Mouse (Mus musculus): ENCODE results near the gene Chd6. TPM values are rescaled to one million over a fixed set of nuclear protein-coding genes. Genes with fewer than 3 reads are reported as not detected.

Gene Chd6
- polyA plus RNA-seq, 1 experiment = 5.4 TPM

- Histone ChIP-seq H3K27me3 (replicated peaks) (peaks cover 83% of the 10 kb centered on the region), H3K4me3 (replicated peaks) (no peak overlapping the region), H3K4me1 (peaks cover 8% of the 10 kb centered on the region), H3K36me3 (replicated peaks; ENCODE audit: low read length) (no peaks in the 10 kb centered on the region), H3K9me3 (no peaks in the 10 kb centered on the region)
- no peak for TF ChIP-seq FLI1 (IDR thresholded peaks at IDR 0.05; ENCODE audit: low read length)
- no peak for TF ChIP-seq GATA1 (IDR thresholded peaks at IDR 0.05; ENCODE audit: borderline replicate concordance, low read length)
Measured at GRCm38 (mm10) chr2:160906101-160906500, 202.8 kb downstream of the Chd6 start.

- no peak overlapping the region for H3K4me3 ChIP-seq (replicated peaks)
- H3K9me3 ChIP-seq = no peaks in the 10 kb centered on the region
- peaks cover 8% of the 10 kb centered on the region for H3K4me1 ChIP-seq
- H3K36me3 ChIP-seq (replicated peaks; ENCODE audit: low read length) = no peaks in the 10 kb centered on the region
- H3K27me3 ChIP-seq (replicated peaks) = peaks cover 76% of the 10 kb centered on the region
- TF ChIP-seq FLI1 (IDR thresholded peaks at IDR 0.05; ENCODE audit: low read length) (no peak), GATA1 (IDR thresholded peaks at IDR 0.05; ENCODE audit: borderline replicate concordance, low read length) (no peak)
Measured at GRCm38 (mm10) chr2:160905301-160905700, 203.6 kb downstream of the Chd6 start.

GRCm38 (mm10) chr2:160901656-160902412 lies 207.0 kb downstream of the Chd6 start:
- Histone ChIP-seq H3K9me3 (peaks cover 8% of the 10 kb centered on the region), H3K4me1 (peaks cover 8% of the 10 kb centered on the region)
- no peak for TF ChIP-seq FLI1 (IDR thresholded peaks at IDR 0.05; ENCODE audit: low read length)
- TF ChIP-seq GATA1 (IDR thresholded peaks at IDR 0.05; ENCODE audit: borderline replicate concordance, low read length) = no peak

More at GRCm38 (mm10) chr2:160901656-160902412, 207.0 kb downstream of the Chd6 start:
- Histone ChIP-seq H3K4me3 (replicated peaks) (no peak overlapping the region), H3K27me3 (replicated peaks) (peaks cover 64% of the 10 kb centered on the region), H3K36me3 (replicated peaks; ENCODE audit: low read length) (no peaks in the 10 kb centered on the region)

Other genes starting within 250 kb of the Chd6 start
- gene Zhx3, start 236.1 kb downstream of the Chd6 start, polyA plus RNA-seq (2012; ENCODE audit: insufficient read depth, low replicate concordance) = 0.29 and 1.2 TPM in 2 replicates
- gene Lpin3, start 228.4 kb downstream of the Chd6 start, polyA plus RNA-seq (2012; ENCODE audit: insufficient read depth, low replicate concordance) = not detected in 2 replicates
- not detected in 2 replicates for gene Emilin3, start 196.7 kb downstream of the Chd6 start, polyA plus RNA-seq (2012; ENCODE audit: insufficient read depth, low replicate concordance)